In genomic region chr1:37250643-37251310, GRCm38 (mm10) we compare ENCODE assay signal across 9 mouse cellular contexts. TPM values are rescaled to one million over a fixed set of nuclear protein-coding genes. Genes with fewer than 3 reads are reported as not detected.
DNase-seq lines count a peak whose midpoint lies in the region; ATAC-seq and TF ChIP-seq lines count a peak whose summit lies in the region.
"Had no signal": no experiment of that assay in that cellular context is flagged by ENCODE, and none has a peak within 500 bp of the region (broad histone marks: within the 10 kb centered on the region; RNA-seq: fewer than 3 reads in every experiment).

No protein-coding gene starts in this region.

- no peaks in the 10 kb centered on the region for H3K27me3 ChIP-seq in kidney, adult 2 months (replicated peaks; ENCODE audit: control insufficient read depth, insufficient read depth, low read length)
- no peaks in the 10 kb centered on the region for H3K27me3 ChIP-seq in kidney, embryonic 15.5 days
- no peaks in the 10 kb centered on the region for H3K27me3 ChIP-seq in liver, embryonic 14.5 days (ENCODE audit: control insufficient read depth, insufficient read depth, low read length)
- H3K27me3 ChIP-seq: embryonic facial prominence, embryonic 15.5 days had no signal

- H3K4me1 ChIP-seq in kidney, adult 2 months (ENCODE audit: control insufficient read depth, insufficient read depth, low read length) = no peaks in the 10 kb centered on the region
- no peaks in the 10 kb centered on the region for H3K4me1 ChIP-seq in kidney, embryonic 15.5 days
- H3K4me1 ChIP-seq in liver, embryonic 14.5 days (replicated peaks; ENCODE audit: control insufficient read depth in 2 of 2, insufficient read depth in 2 of 2, low read length in 1 of 2) = no peaks in the 10 kb centered on the region
- H3K4me1 ChIP-seq in olfactory bulb, adult 2 months (ENCODE audit: control insufficient read depth, insufficient read depth, low read length) = peaks cover 9% of the 10 kb centered on the region; the same call in 1 of the 2 replicates

- no peak overlapping the region for H3K4me3 ChIP-seq in kidney, adult 2 months (ENCODE audit: insufficient read depth, low read depth, low read length)
- H3K4me3 ChIP-seq in kidney, embryonic 15.5 days (replicated peaks) = no peak overlapping the region
- no peak overlapping the region for H3K4me3 ChIP-seq in liver, embryonic 14.5 days (ENCODE audit: insufficient read depth in 1 of 2, low read depth in 2 of 2, low read length in 2 of 2)
- H3K4me3 ChIP-seq in olfactory bulb, adult 2 months (ENCODE audit: insufficient read depth, low read depth, low read length) = no peak overlapping the region
- H3K4me3 ChIP-seq: embryonic facial prominence, embryonic 15.5 days had no signal

- TF ChIP-seq EP300 in liver, embryonic 14.5 days (IDR thresholded peaks at IDR 0.05; ENCODE audit: low read depth) = no peak

- no peak for TF ChIP-seq POLR2A in kidney, adult 2 months (IDR thresholded peaks at IDR 0.05; ENCODE audit: low read depth, low read length)
- no peak for TF ChIP-seq POLR2A in olfactory bulb, adult 2 months (IDR thresholded peaks at IDR 0.05; ENCODE audit: insufficient read depth, low read depth, low read length)

- TF ChIP-seq CTCF in kidney, adult 2 months (conservative IDR thresholded peaks at IDR 0.05; ENCODE audit: insufficient read depth, insufficient read length, low read depth, low read length) = peak; percentile 88
- peak; percentile 82 for TF ChIP-seq CTCF in liver, embryonic 14.5 days (IDR thresholded peaks at IDR 0.05; ENCODE audit: low read depth)
- peak; percentile 60 for TF ChIP-seq CTCF in olfactory bulb, adult 2 months (IDR thresholded peaks at IDR 0.05; ENCODE audit: insufficient read depth, low read depth, low read length)

- H3K9ac ChIP-seq in kidney, embryonic 15.5 days = no peak overlapping the region
- no peak overlapping the region for H3K9ac ChIP-seq in liver, embryonic 14.5 days (replicated peaks)
- H3K9ac ChIP-seq: embryonic facial prominence, embryonic 15.5 days had no signal

- ATAC-seq in kidney, embryonic 15.5 days (replicated peaks; ENCODE audit: low FRiP score) = no peak
- no peak for ATAC-seq in liver, embryonic 14.5 days (ENCODE audit: insufficient read depth)

- DNase-seq in kidney, adult 2 months = peak; percentile 80
- peak; percentile 67 for DNase-seq in cerebellum, adult 9-11 months
- DNase-seq in frontal cortex, postnatal 25 days (ENCODE audit: low spot score in 2 of 2) = peak; percentile 83 to 84
- peak; percentile 92 for DNase-seq in kidney, postnatal 10 days
- DNase-seq in liver, embryonic 14.5 days (ENCODE audit: low read depth in 3 of 3, low spot score in 3 of 3) = peak; percentile 22 to 41 (median 34)
- DNase-seq in testis, postnatal 10 days (ENCODE audit: low spot score) = peak; percentile 93

- H3K27ac ChIP-seq in kidney, adult 2 months (ENCODE audit: insufficient read depth, low read depth, low read length) = no peak overlapping the region
- no peak overlapping the region for H3K27ac ChIP-seq in kidney, embryonic 15.5 days
- H3K27ac ChIP-seq in liver, embryonic 14.5 days = no peak overlapping the region
- no peak overlapping the region for H3K27ac ChIP-seq in olfactory bulb, adult 2 months (ENCODE audit: insufficient read depth, low read depth, low read length)
- H3K27ac ChIP-seq: embryonic facial prominence, embryonic 15.5 days had no signal

- no peaks in the 10 kb centered on the region for H3K36me3 ChIP-seq in kidney, adult 2 months (ENCODE audit: control insufficient read depth, insufficient read depth, low read length)
- H3K36me3 ChIP-seq in kidney, embryonic 15.5 days = no peaks in the 10 kb centered on the region
- no peaks in the 10 kb centered on the region for H3K36me3 ChIP-seq in liver, embryonic 14.5 days (replicated peaks; ENCODE audit: control insufficient read depth, insufficient read depth, low read depth)
- H3K36me3 ChIP-seq: embryonic facial prominence, embryonic 15.5 days had no signal

- no peaks in the 10 kb centered on the region for H3K9me3 ChIP-seq in kidney, embryonic 15.5 days (replicated peaks)
- H3K9me3 ChIP-seq in liver, embryonic 14.5 days (ENCODE audit: control insufficient read depth, low read length) = no peaks in the 10 kb centered on the region
- H3K9me3 ChIP-seq: embryonic facial prominence, embryonic 15.5 days had no signal

- H3K4me2 ChIP-seq in kidney, embryonic 15.5 days = no peak overlapping the region
- no peak overlapping the region for H3K4me2 ChIP-seq in liver, embryonic 14.5 days (ENCODE audit: low read depth)
- H3K4me2 ChIP-seq: embryonic facial prominence, embryonic 15.5 days had no signal

- 40% methylated on average over 5 of the region's 5 CpGs for WGBS in kidney, adult 2 months
- 40% methylated on average over 5 of the region's 5 CpGs for whole genome bisulfite sequencing in kidney, embryonic 15.5 days
- WGBS in liver, embryonic 14.5 days (ENCODE audit: insufficient replicate concordance) = 28% methylated on average over 5 of the region's 5 CpGs
- WGBS in olfactory bulb, adult 2 months = 37% methylated on average over 5 of the region's 5 CpGs

RNA-seq across cellular contexts. Expression of gene Cnga3, which starts 36.5 kb away (rescaled TPM):
- not detected in 2 replicates for polyA plus RNA-seq in kidney, adult 2 months (2012; rRNA removed)
- 0.13 TPM in 1 of 2 replicates, not detected in the other for polyA plus RNA-seq in kidney, embryonic 15.5 days (2015; fragmentation: Nextera tagmentation; extraction: Ambion mirVana)
- polyA plus RNA-seq in liver, embryonic 14.5 days (2012; rRNA removed) = not detected in 2 replicates
- polyA plus RNA-seq in liver, embryonic 14.5 days (2014; fragmentation: Nextera tagmentation; extraction: Ambion mirVana) = not detected in 2 replicates
- not detected in 2 replicates for polyA plus RNA-seq in olfactory bulb, adult 2 months (2012; ENCODE audit: insufficient read depth, insufficient read length, low replicate concordance, missing spikeins)

RNA-seq across cellular contexts. Expression of gene Inpp4a, which starts 48.9 kb away (rescaled TPM):
- 7.5 and 7.7 TPM in 2 replicates for polyA plus RNA-seq in kidney, adult 2 months (2012; rRNA removed)
- polyA plus RNA-seq in kidney, embryonic 15.5 days (2015; fragmentation: Nextera tagmentation; extraction: Ambion mirVana) = 18.7 and 20.5 TPM in 2 replicates
- 1.4 and 1.7 TPM in 2 replicates for polyA plus RNA-seq in liver, embryonic 14.5 days (2012; rRNA removed)
- polyA plus RNA-seq in liver, embryonic 14.5 days (2014; fragmentation: Nextera tagmentation; extraction: Ambion mirVana) = 2.1 and 2.2 TPM in 2 replicates
- 177 TPM in 1 of 2 replicates, not detected in the other for polyA plus RNA-seq in olfactory bulb, adult 2 months (2012; ENCODE audit: insufficient read depth, insufficient read length, low replicate concordance, missing spikeins)

Comparison
In these comparisons a context has a peak if more than half of its experiments do, and no peak if none do; other contexts are left out.
1. DNase-seq: peak in every context shown above with its lines; median percentile 93 in testis, postnatal 10 days; 92 in kidney, postnatal 10 days; 84 in frontal cortex, postnatal 25 days; 80 in kidney, adult 2 months; 67 in cerebellum, adult 9-11 months; 34 in liver, embryonic 14.5 days.